Mouse (Mus musculus) hindbrain, embryonic 10.5 days (tissue): Measurements from ENCODE around the gene Susd3. TPM values are rescaled to one million over a fixed set of nuclear protein-coding genes. Genes with fewer than 3 reads are reported as not detected.

Experiments
- DNase-seq: peaks from one replicate; pipeline ENCODE4 v3.0.0-alpha.2; 2017; ENCODE audit warnings: low spot score
- H3K27ac ChIP-seq: fragments of 300-500 bp; sonication (generic); 2 replicates; pipeline ENCODE4 v1.5.1; 2016; ENCODE audit warnings: mild to moderate bottlenecking, moderate library complexity
- H3K27me3 ChIP-seq: fragments of 300-500 bp; sonication (generic); 2 replicates; pipeline ENCODE4 v1.6.1; 2016; ENCODE audit warnings: mild to moderate bottlenecking; ENCODE audit not compliant: poor library complexity, insufficient read depth, severe bottlenecking
- H3K36me3 ChIP-seq: fragments of 300-500 bp; sonication (generic); 2 replicates; pipeline ENCODE4 v1.6.1; 2016; ENCODE audit warnings: mild to moderate bottlenecking, moderate library complexity
- H3K4me1 ChIP-seq: fragments of 300-500 bp; sonication (generic); replicated peaks from 2 replicates; pipeline ENCODE4 v1.6.1; 2016; ENCODE audit warnings: mild to moderate bottlenecking
- H3K4me3 ChIP-seq: fragments of 300-500 bp; sonication (generic); 2 replicates; pipeline ENCODE4 v1.5.1; 2016; ENCODE audit warnings: mild to moderate bottlenecking, moderate library complexity
- H3K9me3 ChIP-seq: fragments of 300-500 bp; sonication (generic); 2 replicates; pipeline ENCODE4 v1.6.1; 2016; ENCODE audit warnings: mild to moderate bottlenecking, moderate library complexity
- WGBS: fragments of 180-500 bp; shearing (Covaris S2); methylation state at CpG from one replicate; pipeline ENCODE4 v1.1.7; 2016; 5-methylcytosine and 5-hydroxymethylcytosine counted together
- polyA plus RNA-seq: library from polyadenylated mRNA; unstranded; fragments of >200 nt; fragmentation: Nextera tagmentation; extraction: Ambion mirVana; gene quantifications from 2 replicates; pipeline ENCODE4 v1.2.1, GENCODE M21; 2016

The Susd3 gene
- polyA plus RNA-seq, 1 experiment from 2014 or later, result 1.6 TPM

DNA sequence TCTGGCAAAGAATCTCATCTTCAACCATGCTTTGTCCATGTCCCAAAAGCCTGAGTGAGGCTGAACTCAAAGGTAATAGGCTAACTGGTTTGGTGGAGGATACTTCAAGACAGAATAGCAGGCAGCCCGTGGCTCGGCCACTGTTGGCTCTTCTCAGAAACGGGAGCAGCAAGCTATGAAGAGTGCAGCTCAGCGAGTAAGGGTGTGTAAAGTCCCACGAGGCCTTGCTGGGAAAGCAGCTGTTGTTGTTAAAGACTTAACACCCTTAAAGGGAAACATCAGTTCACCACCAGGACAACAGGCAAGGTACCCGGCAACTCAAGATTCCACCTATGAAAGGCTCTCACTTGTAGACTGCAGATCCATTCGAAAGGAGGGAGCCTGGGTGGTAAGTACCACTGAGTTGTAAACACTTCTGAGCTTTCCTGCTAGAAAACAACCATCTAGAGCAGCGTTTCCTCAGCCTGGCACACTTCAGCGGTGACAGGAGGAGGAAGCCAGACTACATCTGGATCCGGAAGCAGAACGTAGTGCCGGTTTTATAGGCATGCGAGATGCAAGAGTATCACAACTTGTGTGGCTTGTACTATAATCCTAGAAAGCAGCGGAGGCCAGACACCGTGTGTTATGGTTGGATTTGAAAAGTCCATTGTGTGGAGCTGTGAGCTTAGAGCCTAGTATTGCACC lies 11.7 kb upstream of the Susd3 start:
- Histone ChIP-seq H3K27ac (no peak overlapping the region), H3K4me3 (no peak overlapping the region), H3K27me3 (no peaks in the 10 kb centered on the region), H3K36me3 (peaks cover 4% of the 10 kb centered on the region; the same call in 1 of the 2 replicates), H3K4me1 (peaks cover 19% of the 10 kb centered on the region), H3K9me3 (no peaks in the 10 kb centered on the region)
- WGBS, result 84% methylated on average over 15 of the region's 15 CpGs
- DNase-seq, result no peak

DNA sequence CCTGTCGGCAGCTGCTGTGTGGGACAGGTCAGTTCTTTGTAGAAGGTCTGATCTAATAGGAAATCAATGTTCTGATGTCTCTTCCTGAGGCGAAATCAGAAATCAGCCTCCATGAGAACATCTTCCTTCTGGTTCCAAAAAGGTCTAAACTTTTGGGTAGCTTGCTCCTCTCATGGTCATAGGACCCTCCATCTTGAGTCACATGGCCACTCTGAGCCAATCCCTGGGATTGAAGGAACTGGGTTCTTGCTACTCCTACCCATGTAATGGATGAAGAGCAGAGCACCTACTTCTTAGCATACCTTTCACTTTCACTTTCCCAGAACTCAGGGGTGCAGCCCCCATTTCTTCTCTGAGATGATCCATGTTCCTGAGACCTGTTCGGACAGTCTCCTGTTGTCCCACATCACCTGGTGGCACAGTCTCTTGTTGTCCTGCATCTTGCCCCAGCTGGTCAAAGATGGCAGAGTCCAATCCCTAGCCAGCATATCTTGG lies 9.4 kb upstream of the Susd3 start:
- no peak for DNase-seq
- Histone ChIP-seq H3K36me3 (no peaks in the 10 kb centered on the region), H3K4me3 (no peak overlapping the region), H3K4me1 (peaks cover 13% of the 10 kb centered on the region), H3K27ac (no peak overlapping the region), H3K9me3 (no peaks in the 10 kb centered on the region), H3K27me3 (no peaks in the 10 kb centered on the region)
- 83% methylated on average over 3 of the region's 3 CpGs for WGBS

DNA sequence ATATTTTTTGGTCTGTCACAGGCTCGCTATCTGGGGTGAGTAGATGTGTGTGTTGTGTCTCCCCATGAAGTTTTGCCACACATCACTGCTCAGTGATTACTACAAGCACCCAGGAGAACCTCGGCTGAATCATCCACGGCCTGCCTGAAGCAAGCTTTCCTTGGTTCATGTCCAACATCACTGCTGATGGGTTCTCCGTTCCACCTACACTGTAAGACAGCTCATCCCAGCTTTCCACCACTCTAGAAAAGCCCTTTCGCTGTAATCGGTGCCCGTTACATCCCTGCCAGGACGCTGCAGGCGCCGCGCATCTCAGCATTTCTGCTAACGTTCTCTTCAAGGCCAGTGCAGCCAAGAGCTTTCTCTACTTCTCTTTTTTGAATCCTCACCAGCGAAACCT lies 4.2 kb upstream of the Susd3 start:
- Histone ChIP-seq H3K9me3 (no peaks in the 10 kb centered on the region), H3K4me1 (peaks cover 27% of the 10 kb centered on the region), H3K36me3 (no peaks in the 10 kb centered on the region), H3K27me3 (peaks cover 30% of the 10 kb centered on the region), H3K4me3 (no peak overlapping the region), H3K27ac (no peak overlapping the region)
- WGBS, result 92% methylated on average over 13 of the region's 13 CpGs
- no peak for DNase-seq

GRCm38 (mm10) chr13:49252113-49252512 lies 3.6 kb upstream of the Susd3 start:
- Histone ChIP-seq H3K36me3 (no peaks in the 10 kb centered on the region), H3K4me1 (peaks cover 27% of the 10 kb centered on the region), H3K27ac (no peak overlapping the region), H3K9me3 (no peaks in the 10 kb centered on the region), H3K4me3 (no peak overlapping the region), H3K27me3 (peaks cover 37% of the 10 kb centered on the region)
- DNase-seq, result no peak
- 80% methylated on average over 2 of the region's 2 CpGs for whole genome bisulfite sequencing

DNA sequence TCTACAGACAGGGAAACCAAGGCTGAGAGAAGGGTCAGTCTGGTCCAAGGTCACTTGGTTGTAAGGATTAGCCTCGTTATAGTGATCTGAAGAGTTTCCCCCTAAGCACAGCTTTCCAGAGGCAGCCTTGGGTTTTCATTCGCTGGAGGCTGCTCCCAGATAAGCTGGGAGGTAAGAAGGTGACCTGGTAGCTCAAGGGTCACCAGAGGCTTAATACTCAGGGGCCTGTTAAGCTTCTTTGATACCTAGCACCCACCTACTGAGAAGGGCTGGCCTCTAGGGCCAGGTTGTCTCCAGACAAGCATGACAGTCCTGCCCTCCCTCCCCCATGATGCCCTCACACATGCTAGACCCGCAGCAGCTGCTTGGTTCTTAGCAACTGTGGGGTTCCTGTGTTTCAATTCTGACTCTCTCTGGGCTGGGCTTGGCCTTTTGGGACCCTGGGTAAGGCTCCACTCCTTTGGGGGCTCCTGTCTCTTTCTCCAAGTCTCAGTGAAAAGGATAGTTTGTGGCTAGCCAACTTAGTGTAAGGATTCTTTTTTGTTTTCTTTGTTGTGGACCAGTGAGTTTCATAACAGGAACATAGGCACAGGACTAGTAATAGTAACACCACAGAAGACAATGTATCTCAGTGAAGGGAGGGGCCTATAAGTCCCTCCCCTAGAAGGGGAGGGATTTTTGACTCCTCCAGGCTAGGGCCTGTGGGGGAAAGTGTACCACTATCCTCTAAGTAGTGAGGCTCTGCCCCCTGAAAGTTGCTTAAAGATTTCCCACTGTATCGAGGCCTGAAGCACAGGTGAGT lies 2.4 kb upstream of the Susd3 start:
- DNase-seq, result no peak
- peaks cover 25% of the 10 kb centered on the region for H3K4me1 ChIP-seq
- H3K9me3 ChIP-seq, result no peaks in the 10 kb centered on the region
- no peaks in the 10 kb centered on the region for H3K36me3 ChIP-seq
- no peak overlapping the region for H3K4me3 ChIP-seq
- H3K27me3 ChIP-seq, result peaks cover 49% of the 10 kb centered on the region
- WGBS, result 31% methylated on average over 4 of the region's 4 CpGs
- no peak overlapping the region for H3K27ac ChIP-seq

GRCm38 (mm10) chr13:49249634-49250033 lies 1.1 kb upstream of the Susd3 start:
- DNase-seq, result no peak
- WGBS, result 67% methylated on average over 2 of the region's 2 CpGs

GRCm38 (mm10) chr13:49248923-49249322 lies 417 bp upstream of the Susd3 start:
- Histone ChIP-seq H3K27ac (no peak overlapping the region), H3K36me3 (no peaks in the 10 kb centered on the region), H3K4me1 (peaks cover 33% of the 10 kb centered on the region), H3K27me3 (peaks cover 66% of the 10 kb centered on the region), H3K9me3 (no peaks in the 10 kb centered on the region), H3K4me3 (no peak overlapping the region)
- no peak for DNase-seq
- 66% methylated on average over 3 of the region's 3 CpGs for WGBS

More at GRCm38 (mm10) chr13:49249634-49250033, 1.1 kb upstream of the Susd3 start:
- no peaks in the 10 kb centered on the region for H3K36me3 ChIP-seq
- no peaks in the 10 kb centered on the region for H3K9me3 ChIP-seq
- H3K27me3 ChIP-seq, result peaks cover 60% of the 10 kb centered on the region
- H3K4me3 ChIP-seq, result no peak overlapping the region
- peaks cover 33% of the 10 kb centered on the region for H3K4me1 ChIP-seq
- H3K27ac ChIP-seq, result no peak overlapping the region

DNA sequence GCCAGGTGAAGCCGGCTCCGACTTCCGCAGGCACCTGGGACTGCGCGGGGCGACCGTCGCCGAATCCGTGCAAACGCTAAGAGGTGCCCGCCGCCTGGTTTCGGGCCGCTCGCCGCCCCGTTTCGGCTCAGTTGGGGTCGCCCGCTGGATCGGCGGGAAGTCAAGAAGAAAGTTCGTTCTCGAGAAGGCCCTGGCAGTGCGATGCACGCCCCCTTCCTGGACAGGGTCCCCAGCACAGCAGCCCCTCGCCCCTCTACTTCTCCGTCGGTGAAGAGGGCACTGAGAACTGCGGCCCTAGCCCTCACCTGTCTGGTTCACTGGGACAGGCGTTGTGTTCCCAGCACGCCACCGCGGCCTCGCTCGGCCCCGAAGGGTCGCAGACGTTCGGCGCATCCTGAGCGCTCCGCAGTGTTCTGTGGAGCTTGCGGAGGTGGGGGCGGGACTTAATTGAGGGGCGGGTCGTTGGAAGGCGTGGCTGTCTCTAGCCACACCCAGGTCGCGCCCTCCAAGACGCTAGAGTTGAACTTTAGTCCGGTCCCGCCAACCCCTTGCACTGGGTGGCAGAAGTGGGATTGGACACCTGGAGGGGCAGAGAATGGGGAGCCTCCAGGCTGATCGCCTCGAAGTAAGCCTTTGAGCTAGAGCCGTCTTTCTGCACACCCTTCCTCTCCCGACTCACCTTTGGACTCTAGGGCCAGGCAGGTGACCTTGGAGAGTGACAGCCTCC lies 603 bp downstream of the Susd3 start:
- WGBS, result 2% methylated on average over 58 of the region's 58 CpGs
- Histone ChIP-seq H3K4me3 (peak overlapping the region; percentile 53), H3K9me3 (no peaks in the 10 kb centered on the region), H3K27me3 (peaks cover 68% of the 10 kb centered on the region), H3K36me3 (no peaks in the 10 kb centered on the region), H3K4me1 (peaks cover 33% of the 10 kb centered on the region), H3K27ac (peak overlapping the region; percentile 6; the same call in 1 of the 2 replicates)
- DNase-seq, result peak; percentile 57

DNA sequence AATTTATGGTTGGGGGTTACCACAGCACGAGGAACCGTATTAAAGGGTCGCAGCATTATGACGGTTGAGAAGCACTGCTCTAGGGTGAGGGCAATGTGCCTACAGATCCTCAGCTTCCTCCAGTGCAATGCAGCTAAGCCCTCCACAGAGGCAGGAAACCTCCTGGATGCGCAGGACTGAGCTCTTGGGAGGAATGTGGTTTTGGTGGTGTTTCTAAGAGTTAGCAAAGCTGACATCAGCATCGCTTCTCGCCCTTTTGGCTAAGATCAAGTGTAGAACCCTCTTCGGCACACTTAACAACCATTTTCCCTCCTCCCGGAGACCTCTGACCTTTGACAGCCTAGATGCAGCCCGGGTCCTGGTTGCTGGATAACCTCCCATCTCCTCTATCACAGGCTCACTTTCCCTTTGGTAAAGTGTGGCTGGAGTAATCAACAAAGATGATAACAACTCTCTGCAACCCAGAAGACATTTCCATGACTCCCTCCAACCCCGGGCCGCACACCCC lies 1.2 kb downstream of the Susd3 start:
- Histone ChIP-seq H3K27ac (peak overlapping the region; percentile 6; the same call in 1 of the 2 replicates), H3K4me1 (peaks cover 33% of the 10 kb centered on the region), H3K36me3 (no peaks in the 10 kb centered on the region), H3K4me3 (peak overlapping the region; percentile 53), H3K9me3 (no peaks in the 10 kb centered on the region), H3K27me3 (peaks cover 68% of the 10 kb centered on the region)
- no peak for DNase-seq
- WGBS, result 31% methylated on average over 12 of the region's 12 CpGs

- DNase-seq, result no peak
- Histone ChIP-seq H3K27ac (no peak overlapping the region), H3K27me3 (peaks cover 62% of the 10 kb centered on the region), H3K4me1 (peaks cover 33% of the 10 kb centered on the region), H3K9me3 (no peaks in the 10 kb centered on the region), H3K4me3 (no peak overlapping the region), H3K36me3 (no peaks in the 10 kb centered on the region)
- 66% methylated on average over 2 of the region's 2 CpGs for WGBS
Observed at GRCm38 (mm10) chr13:49246626-49247025, 1.9 kb downstream of the Susd3 start.

GRCm38 (mm10) chr13:49246011-49246410 lies 2.5 kb downstream of the Susd3 start:
- Histone ChIP-seq H3K4me1 (peaks cover 33% of the 10 kb centered on the region), H3K36me3 (no peaks in the 10 kb centered on the region), H3K27ac (no peak overlapping the region), H3K27me3 (peaks cover 61% of the 10 kb centered on the region), H3K4me3 (no peak overlapping the region), H3K9me3 (no peaks in the 10 kb centered on the region)
- DNase-seq, result no peak
- whole genome bisulfite sequencing, result 83% methylated on average over 3 of the region's 3 CpGs

DNA sequence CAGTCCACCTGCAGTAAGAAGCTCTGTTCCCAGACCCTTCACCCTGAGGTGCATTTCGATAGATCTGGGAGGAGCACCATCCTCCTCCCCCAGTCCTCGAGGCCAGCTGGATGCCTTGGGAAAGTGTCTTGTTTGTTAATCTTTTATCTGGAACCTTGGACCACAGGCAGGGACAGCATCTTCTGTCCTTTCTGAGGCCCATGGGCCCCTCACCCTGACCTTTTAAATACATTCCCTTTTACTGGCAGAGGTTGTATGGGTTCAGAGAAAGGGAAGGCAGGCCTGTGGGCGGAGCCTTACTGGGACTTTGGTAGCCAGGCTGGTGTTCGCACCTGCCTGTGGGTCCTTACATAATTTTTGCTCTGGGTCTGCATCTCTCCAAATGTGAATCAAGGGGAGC lies 3.3 kb downstream of the Susd3 start:
- 61% methylated on average over 4 of the region's 4 CpGs for WGBS
- peaks cover 61% of the 10 kb centered on the region for H3K27me3 ChIP-seq
- H3K36me3 ChIP-seq, result no peaks in the 10 kb centered on the region
- DNase-seq, result no peak
- no peaks in the 10 kb centered on the region for H3K9me3 ChIP-seq
- H3K4me3 ChIP-seq, result no peak overlapping the region
- H3K4me1 ChIP-seq, result peaks cover 32% of the 10 kb centered on the region
- H3K27ac ChIP-seq, result no peak overlapping the region
